10 mouse cellular contexts compared by ENCODE assay signal in the genomic region with DNA sequence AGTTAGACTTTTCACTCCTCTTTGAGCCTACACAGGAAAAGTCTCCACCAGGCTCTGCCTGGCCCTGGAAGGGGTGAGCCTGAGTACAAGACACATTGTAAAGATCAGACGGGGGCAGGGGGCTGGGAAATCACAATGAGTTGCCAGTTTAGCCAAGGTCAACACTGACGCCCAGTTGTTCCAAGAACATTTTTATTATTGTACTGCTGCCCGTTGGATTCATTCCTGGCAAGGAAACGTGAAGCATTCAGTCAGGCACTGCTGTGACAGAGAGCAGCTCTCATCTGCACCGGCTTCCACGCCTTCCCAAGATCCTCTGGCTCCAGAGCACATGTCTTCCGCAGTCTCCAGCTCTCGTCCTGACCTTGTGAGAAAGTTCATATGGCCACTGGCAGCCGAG. TPM values are rescaled to one million over a fixed set of nuclear protein-coding genes. Genes with fewer than 3 reads are reported as not detected.
DNase-seq lines count a peak whose midpoint lies in the region.
"Had no signal": no experiment of that assay in that cellular context is flagged by ENCODE, and none has a peak within 500 bp of the region (broad histone marks: within the 10 kb centered on the region; RNA-seq: fewer than 3 reads in every experiment).

No protein-coding gene starts in this region.

- DNase-seq in adrenal gland, postnatal 14 days = peak; percentile 78
- DNase-seq in gastrocnemius, postnatal 36 days = peak; percentile 25 to 32
- DNase-seq in kidney, adult 11 months = peak; percentile 59
- peak; percentile 84 for DNase-seq in lung, postnatal 36 days
- no peak for DNase-seq in right cerebral cortex, postnatal 10 days (ENCODE audit: low spot score in 2 of 2)
- no peak for DNase-seq in MN1 (ENCODE audit: low spot score)
- no peak for DNase-seq in thymus, postnatal 36 days
- no peak for DNase-seq in right cerebral cortex, postnatal 25 days
- DNase-seq: liver had no signal

- intact Hi-C loops in gastrocnemius, postnatal 36 days (cut with DNase I) = no loop called here

RNA-seq across cellular contexts. Expression of gene Mgp, which starts 12.2 kb away (rescaled TPM):
- total RNA-seq in adrenal gland, postnatal 14 days (2021) = 177 and 231 TPM in 2 replicates
- total RNA-seq in gastrocnemius, postnatal 36 days (2021) = 10 to 100 TPM; 72.6 to 84.1 TPM
- total RNA-seq: MEL had no signal

RNA-seq across cellular contexts. Expression of gene Art4, which starts 30.3 kb away (rescaled TPM):
- 6.0 and 7.4 TPM in 2 replicates for total RNA-seq in adrenal gland, postnatal 14 days (2021)
- total RNA-seq in gastrocnemius, postnatal 36 days (2021) = under 1 TPM in 1 of 2 experiments, not detected in 1; 0.13 TPM

RNA-seq across cellular contexts. Expression of gene Erp27, which starts 34.1 kb away (rescaled TPM):
- 0.30 TPM in 1 of 2 replicates, not detected in the other for total RNA-seq in adrenal gland, postnatal 14 days (2021)
- not detected for total RNA-seq in gastrocnemius, postnatal 36 days (2021)
- total RNA-seq: MEL had no signal

RNA-seq across cellular contexts. Expression of gene Pde6h, which starts 35.8 kb away (rescaled TPM):
- 0.44 TPM in 1 of 2 replicates, not detected in the other for total RNA-seq in adrenal gland, postnatal 14 days (2021)
- not detected for total RNA-seq in gastrocnemius, postnatal 36 days (2021)
- total RNA-seq: MEL had no signal

RNA-seq across cellular contexts. Expression of gene Smco3, which starts 52.6 kb away (rescaled TPM):
- total RNA-seq in adrenal gland, postnatal 14 days (2021) = 0.22 and 0.38 TPM in 2 replicates
- total RNA-seq in gastrocnemius, postnatal 36 days (2021) = under 1 TPM; 0.15 to 0.69 TPM
- total RNA-seq: MEL had no signal

Comparison
In these comparisons a context has a peak if more than half of its experiments do, and no peak if none do; other contexts are left out.
1. DNase-seq: peak in adrenal gland, postnatal 14 days (single experiment), gastrocnemius, postnatal 36 days (2 of 2), kidney, adult 11 months (single experiment) and lung, postnatal 36 days (single experiment); none in right cerebral cortex, postnatal 10 days (0 of 2), MN1 (single experiment), thymus, postnatal 36 days (0 of 2) and right cerebral cortex, postnatal 25 days (single experiment).